Mouse (Mus musculus): ENCODE measurements around the gene Abca6.

DNA sequence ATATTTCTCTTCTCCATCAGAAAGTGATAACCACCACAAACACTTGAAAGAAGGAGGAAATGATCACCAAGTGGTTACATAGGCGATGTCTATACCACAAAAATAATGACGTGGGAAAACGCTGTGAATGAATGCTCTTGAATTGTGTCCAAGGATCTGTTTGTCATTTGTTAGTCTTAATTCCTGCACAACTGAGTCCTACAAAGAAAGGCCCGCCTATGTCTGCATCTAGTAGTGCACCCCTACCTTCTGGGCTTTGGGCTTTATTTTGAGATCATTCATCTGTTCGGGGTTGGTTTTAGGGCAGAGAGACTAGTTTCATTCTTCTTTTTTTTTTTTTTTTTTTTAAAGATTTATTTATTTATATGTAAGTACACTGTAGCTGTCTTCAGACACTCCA is 47.6 kb downstream of the Abca6 start:
- TF ChIP-seq POLR2A (IDR thresholded peaks at IDR 0.05; ENCODE audit: insufficient read depth, low read depth, low read length) (no peak), CTCF (IDR thresholded peaks at IDR 0.05; ENCODE audit: insufficient read depth, low read depth, low read length) (no peak)

Measured in olfactory bulb, adult 2 months (tissue).